Mouse (Mus musculus): ENCODE measurements around the gene Dvl3. TPM values are rescaled to one million over a fixed set of nuclear protein-coding genes. Genes with fewer than 3 reads are reported as not detected.

Gene Dvl3
- polyA plus RNA-seq, 1 experiment from 2014 or later: 37.0 TPM

GRCm38 (mm10) chr16:20551691-20552090 is 34.9 kb downstream of the Dvl3 start:
- ATAC-seq: no peak
- Histone ChIP-seq H3K36me3 (ENCODE audit: control insufficient read depth, insufficient read depth) (peaks cover 29% of the 10 kb centered on the region), H3K4me2 (ENCODE audit: low read length) (no peak overlapping the region), H3K27me3 (replicated peaks; ENCODE audit: control insufficient read depth, insufficient read depth, low read length) (no peaks in the 10 kb centered on the region), H3K27ac (ENCODE audit: low read length) (no peak overlapping the region), H3K9me3 (ENCODE audit: control insufficient read depth, low read length) (no peaks in the 10 kb centered on the region), H3K9ac (replicated peaks; ENCODE audit: low read depth, low read length) (no peak overlapping the region), H3K4me1 (replicated peaks; ENCODE audit: control insufficient read depth, insufficient read depth, low read length) (peaks cover 14% of the 10 kb centered on the region), H3K4me3 (replicated peaks; ENCODE audit: low read length) (no peak overlapping the region)
- 92% methylated on average over 5 of the region's 5 CpGs for WGBS

DNA sequence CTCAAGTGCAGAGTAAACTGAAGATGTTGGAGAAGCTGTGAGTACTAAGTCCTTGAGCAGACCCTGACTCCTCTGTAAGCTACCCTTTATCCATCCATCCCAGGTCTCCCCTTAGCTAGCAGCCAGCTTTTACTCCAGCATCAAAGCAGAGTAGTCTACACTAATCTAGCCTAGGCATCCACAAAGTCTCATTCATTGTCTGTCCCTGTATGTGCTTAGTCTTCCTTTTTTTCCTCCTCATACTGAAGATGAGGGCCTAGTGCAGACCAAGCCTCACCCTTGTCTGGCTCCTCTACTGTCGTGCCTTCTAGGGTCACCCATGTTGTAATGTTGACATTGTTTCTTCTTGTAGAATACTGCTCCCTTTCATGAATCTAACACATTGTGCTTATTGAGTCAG is 35.8 kb downstream of the Dvl3 start:
- WGBS: 97% methylated on average over 1 of the region's 1 CpGs
- no peak overlapping the region for H3K27ac ChIP-seq (ENCODE audit: low read length)
- no peak for ATAC-seq
- H3K4me2 ChIP-seq (ENCODE audit: low read length): no peak overlapping the region
- H3K9ac ChIP-seq (replicated peaks; ENCODE audit: low read depth, low read length): no peak overlapping the region
- H3K27me3 ChIP-seq (replicated peaks; ENCODE audit: control insufficient read depth, insufficient read depth, low read length): no peaks in the 10 kb centered on the region
- H3K4me3 ChIP-seq (replicated peaks; ENCODE audit: low read length): no peak overlapping the region
- H3K4me1 ChIP-seq (replicated peaks; ENCODE audit: control insufficient read depth, insufficient read depth, low read length): peaks cover 14% of the 10 kb centered on the region
- H3K9me3 ChIP-seq (ENCODE audit: control insufficient read depth, low read length): no peaks in the 10 kb centered on the region
- H3K36me3 ChIP-seq (ENCODE audit: control insufficient read depth, insufficient read depth): peaks cover 31% of the 10 kb centered on the region

GRCm38 (mm10) chr16:20555000-20555399 is 38.2 kb downstream of the Dvl3 start:
- Histone ChIP-seq H3K4me2 (ENCODE audit: low read length) (no peak overlapping the region), H3K9me3 (ENCODE audit: control insufficient read depth, low read length) (no peaks in the 10 kb centered on the region), H3K4me1 (replicated peaks; ENCODE audit: control insufficient read depth, insufficient read depth, low read length) (no peaks in the 10 kb centered on the region), H3K4me3 (replicated peaks; ENCODE audit: low read length) (no peak overlapping the region), H3K36me3 (ENCODE audit: control insufficient read depth, insufficient read depth) (peaks cover 45% of the 10 kb centered on the region), H3K27ac (ENCODE audit: low read length) (no peak overlapping the region), H3K9ac (replicated peaks; ENCODE audit: low read depth, low read length) (no peak overlapping the region), H3K27me3 (replicated peaks; ENCODE audit: control insufficient read depth, insufficient read depth, low read length) (no peaks in the 10 kb centered on the region)
- 91% methylated on average over 6 of the region's 6 CpGs for WGBS
- ATAC-seq: no peak

DNA sequence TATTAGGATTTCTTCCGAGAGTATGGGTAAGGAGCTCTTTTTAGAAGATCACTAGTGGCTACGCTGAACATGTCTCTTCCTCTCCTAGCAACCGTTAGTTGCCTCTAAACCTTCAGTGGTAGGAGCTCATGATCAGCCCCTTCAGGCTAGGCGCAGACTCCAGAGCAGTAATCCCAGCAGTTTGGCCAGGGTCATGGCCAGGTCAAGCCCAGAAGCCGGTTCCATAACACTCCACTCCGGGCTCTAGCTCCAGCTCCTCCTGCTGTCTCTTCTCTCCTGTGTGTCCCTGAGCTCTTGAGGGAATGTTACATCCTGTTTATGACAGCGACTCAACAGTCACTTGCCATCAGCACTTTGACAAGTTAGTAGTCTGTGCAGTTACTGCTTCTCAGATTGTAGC is 40.6 kb downstream of the Dvl3 start:
- H3K4me2 ChIP-seq (ENCODE audit: low read length): no peak overlapping the region

GRCm38 (mm10) chr16:20565075-20565474 is 48.3 kb downstream of the Dvl3 start:
- 65% methylated on average over 1 of the region's 1 CpGs for WGBS

More for the DNA sequence above, 40.6 kb downstream of the Dvl3 start:
- ATAC-seq: no peak
- Histone ChIP-seq H3K4me1 (replicated peaks; ENCODE audit: control insufficient read depth, insufficient read depth, low read length) (no peaks in the 10 kb centered on the region), H3K4me3 (replicated peaks; ENCODE audit: low read length) (no peak overlapping the region), H3K27me3 (replicated peaks; ENCODE audit: control insufficient read depth, insufficient read depth, low read length) (no peaks in the 10 kb centered on the region), H3K9ac (replicated peaks; ENCODE audit: low read depth, low read length) (no peak overlapping the region), H3K9me3 (ENCODE audit: control insufficient read depth, low read length) (no peaks in the 10 kb centered on the region), H3K36me3 (ENCODE audit: control insufficient read depth, insufficient read depth) (peaks cover 52% of the 10 kb centered on the region), H3K27ac (ENCODE audit: low read length) (no peak overlapping the region)
- 89% methylated on average over 7 of the region's 7 CpGs for WGBS

More at GRCm38 (mm10) chr16:20565075-20565474, 48.3 kb downstream of the Dvl3 start:
- H3K4me3 ChIP-seq (replicated peaks; ENCODE audit: low read length): no peak overlapping the region
- peaks cover 25% of the 10 kb centered on the region for H3K36me3 ChIP-seq (ENCODE audit: control insufficient read depth, insufficient read depth)
- H3K4me1 ChIP-seq (replicated peaks; ENCODE audit: control insufficient read depth, insufficient read depth, low read length): no peaks in the 10 kb centered on the region
- ATAC-seq: 0 out of 2 replicates have a peak, but pooled peaks have one; percentile 31
- no peak overlapping the region for H3K27ac ChIP-seq (ENCODE audit: low read length)
- H3K9me3 ChIP-seq (ENCODE audit: control insufficient read depth, low read length): no peaks in the 10 kb centered on the region
- no peaks in the 10 kb centered on the region for H3K27me3 ChIP-seq (replicated peaks; ENCODE audit: control insufficient read depth, insufficient read depth, low read length)
- H3K9ac ChIP-seq (replicated peaks; ENCODE audit: low read depth, low read length): no peak overlapping the region
- no peak overlapping the region for H3K4me2 ChIP-seq (ENCODE audit: low read length)

Other genes starting within 250 kb of the Dvl3 start
- 82.3 and 86.6 TPM in 2 replicates for gene Parl, start 214.6 kb upstream of the Dvl3 start, polyA plus RNA-seq (2015; fragmentation: Nextera tagmentation; extraction: Ambion mirVana)
- gene Cyp2ab1, start 191.6 kb upstream of the Dvl3 start, polyA plus RNA-seq (2015; fragmentation: Nextera tagmentation; extraction: Ambion mirVana): not detected in 2 replicates
- gene Abcc5, start 90.6 kb upstream of the Dvl3 start, polyA plus RNA-seq (2015; fragmentation: Nextera tagmentation; extraction: Ambion mirVana): 164 and 185 TPM in 2 replicates
- 104 and 107 TPM in 2 replicates for gene Eif2b5, start 18.2 kb upstream of the Dvl3 start, polyA plus RNA-seq (2015; fragmentation: Nextera tagmentation; extraction: Ambion mirVana)
- 1,152 and 1,198 TPM in 2 replicates for gene Ap2m1, start 18.5 kb downstream of the Dvl3 start, polyA plus RNA-seq (2015; fragmentation: Nextera tagmentation; extraction: Ambion mirVana)
- 77.8 and 84.6 TPM in 2 replicates for gene Abcf3, start 31.6 kb downstream of the Dvl3 start, polyA plus RNA-seq (2015; fragmentation: Nextera tagmentation; extraction: Ambion mirVana)
- gene Vwa5b2, start 72.5 kb downstream of the Dvl3 start, polyA plus RNA-seq (2015; fragmentation: Nextera tagmentation; extraction: Ambion mirVana): 5.4 and 7.3 TPM in 2 replicates
- 15.4 and 16.4 TPM in 2 replicates for gene Eef1akmt4, start 94.6 kb downstream of the Dvl3 start, polyA plus RNA-seq (2015; fragmentation: Nextera tagmentation; extraction: Ambion mirVana)
- not detected in 2 replicates for gene Gm49333, start 94.6 kb downstream of the Dvl3 start, polyA plus RNA-seq (2015; fragmentation: Nextera tagmentation; extraction: Ambion mirVana)
- 30.9 and 34.0 TPM in 2 replicates for gene Alg3, start 94.8 kb downstream of the Dvl3 start, polyA plus RNA-seq (2015; fragmentation: Nextera tagmentation; extraction: Ambion mirVana)
- 18.8 and 22.5 TPM in 2 replicates for gene Camk2n2, start 104.3 kb downstream of the Dvl3 start, polyA plus RNA-seq (2015; fragmentation: Nextera tagmentation; extraction: Ambion mirVana)
- 12.4 and 17.0 TPM in 2 replicates for gene Ece2, start 112.8 kb downstream of the Dvl3 start, polyA plus RNA-seq (2015; fragmentation: Nextera tagmentation; extraction: Ambion mirVana)
- gene Psmd2, start 134.7 kb downstream of the Dvl3 start, polyA plus RNA-seq (2015; fragmentation: Nextera tagmentation; extraction: Ambion mirVana): 401 and 408 TPM in 2 replicates
- gene Eif4g1, start 151.3 kb downstream of the Dvl3 start, polyA plus RNA-seq (2015; fragmentation: Nextera tagmentation; extraction: Ambion mirVana): 131 and 142 TPM in 2 replicates
- gene Fam131a, start 176.3 kb downstream of the Dvl3 start, polyA plus RNA-seq (2015; fragmentation: Nextera tagmentation; extraction: Ambion mirVana): 57.4 and 65.3 TPM in 2 replicates
- gene Polr2h, start 200.7 kb downstream of the Dvl3 start, polyA plus RNA-seq (2015; fragmentation: Nextera tagmentation; extraction: Ambion mirVana): 84.5 and 94.4 TPM in 2 replicates
- gene Clcn2, start 200.8 kb downstream of the Dvl3 start, polyA plus RNA-seq (2015; fragmentation: Nextera tagmentation; extraction: Ambion mirVana): 15.9 and 20.8 TPM in 2 replicates
- gene Chrd, start 216.1 kb downstream of the Dvl3 start, polyA plus RNA-seq (2015; fragmentation: Nextera tagmentation; extraction: Ambion mirVana): 4.2 and 4.4 TPM in 2 replicates
- 0.83 and 1.5 TPM in 2 replicates for gene Thpo, start 217.5 kb downstream of the Dvl3 start, polyA plus RNA-seq (2015; fragmentation: Nextera tagmentation; extraction: Ambion mirVana)